Mouse (Mus musculus): ENCODE measurements around the gene Zfp747. TPM values are rescaled to one million over a fixed set of nuclear protein-coding genes. Genes with fewer than 3 reads are reported as not detected.
"Not testable (repeated sequence)": the region's sequence is repeated elsewhere in the genome, so short reads cannot be mapped to it uniquely, and the experiment has no call there.

The Zfp747 gene
- polyA plus RNA-seq, 1 experiment from 2014 or later: 10.1 TPM

DNA sequence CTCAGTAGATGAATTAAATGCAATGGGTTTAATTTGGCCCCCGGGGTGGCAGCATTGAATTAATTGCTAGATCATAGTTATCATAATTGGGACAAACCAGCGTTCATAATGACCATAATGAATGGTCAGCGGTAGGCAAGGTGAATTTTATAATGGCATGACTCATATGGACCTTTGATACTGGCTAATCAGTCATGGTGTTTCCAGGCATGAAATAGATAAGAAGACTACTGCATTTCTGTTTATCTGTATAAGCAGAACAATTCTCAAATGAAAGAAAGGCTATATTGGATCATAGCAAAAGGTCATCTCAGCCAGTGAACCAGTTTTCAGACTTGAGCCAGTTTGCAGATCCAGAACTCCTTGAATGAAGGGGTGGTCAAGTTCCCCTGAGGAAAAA lies 24.5 kb upstream of the Zfp747 start:
- Histone ChIP-seq H3K4me1 (ENCODE audit: control insufficient read depth, insufficient read depth, low read length) (no peaks in the 10 kb centered on the region), H3K9me3 (replicated peaks; ENCODE audit: control insufficient read depth, low read length, poor library complexity, severe bottlenecking) (no peaks in the 10 kb centered on the region), H3K4me3 (ENCODE audit: low read depth, low read length) (no peak overlapping the region), H3K27me3 (ENCODE audit: control insufficient read depth, insufficient read depth, low read depth, low read length) (no peaks in the 10 kb centered on the region), H3K9ac (ENCODE audit: low read depth, low read length) (no peak overlapping the region), H3K4me2 (ENCODE audit: low read length) (no peak overlapping the region), H3K27ac (ENCODE audit: low read length) (no peak overlapping the region), H3K36me3 (ENCODE audit: control insufficient read depth, insufficient read depth, low read length) (no peaks in the 10 kb centered on the region)
- no peak for ATAC-seq
- WGBS: 62% methylated on average over 3 of the region's 3 CpGs

DNA sequence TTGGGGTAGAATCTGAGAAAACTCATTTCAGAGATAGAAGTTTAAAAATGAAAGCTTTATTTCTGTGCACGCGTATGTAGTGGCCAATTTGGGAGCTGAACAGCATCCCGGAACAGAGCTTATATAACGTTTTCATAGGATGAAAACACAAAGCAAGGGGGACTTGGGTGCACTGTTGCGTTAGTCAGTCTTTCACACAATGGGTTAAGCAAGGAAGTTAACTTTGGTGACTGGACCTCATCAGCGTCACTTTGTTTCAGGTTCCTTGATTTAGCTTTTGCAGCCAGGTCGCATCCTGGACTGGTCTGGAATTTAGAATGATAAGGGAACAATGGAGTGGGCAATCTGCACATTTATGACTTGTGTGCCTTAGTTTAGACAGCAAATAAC lies 18.1 kb upstream of the Zfp747 start:
- Histone ChIP-seq H3K4me2 (ENCODE audit: low read length) (peak overlapping the region; percentile 75), H3K36me3 (ENCODE audit: control insufficient read depth, insufficient read depth, low read length) (peaks cover 3% of the 10 kb centered on the region; the same call in 1 of the 2 replicates), H3K4me1 (ENCODE audit: control insufficient read depth, insufficient read depth, low read length) (peaks cover 13% of the 10 kb centered on the region), H3K4me3 (ENCODE audit: low read depth, low read length) (peak overlapping the region; percentile 72), H3K27me3 (ENCODE audit: control insufficient read depth, insufficient read depth, low read depth, low read length) (no peaks in the 10 kb centered on the region), H3K9me3 (replicated peaks; ENCODE audit: control insufficient read depth, low read length, poor library complexity, severe bottlenecking) (no peaks in the 10 kb centered on the region), H3K27ac (ENCODE audit: low read length) (peak overlapping the region; percentile 90), H3K9ac (ENCODE audit: low read depth, low read length) (peak overlapping the region; percentile 64)
- WGBS: 24% methylated on average over 7 of the region's 7 CpGs
- peak; percentile 33; the same call in 1 of the 2 replicates for ATAC-seq

DNA sequence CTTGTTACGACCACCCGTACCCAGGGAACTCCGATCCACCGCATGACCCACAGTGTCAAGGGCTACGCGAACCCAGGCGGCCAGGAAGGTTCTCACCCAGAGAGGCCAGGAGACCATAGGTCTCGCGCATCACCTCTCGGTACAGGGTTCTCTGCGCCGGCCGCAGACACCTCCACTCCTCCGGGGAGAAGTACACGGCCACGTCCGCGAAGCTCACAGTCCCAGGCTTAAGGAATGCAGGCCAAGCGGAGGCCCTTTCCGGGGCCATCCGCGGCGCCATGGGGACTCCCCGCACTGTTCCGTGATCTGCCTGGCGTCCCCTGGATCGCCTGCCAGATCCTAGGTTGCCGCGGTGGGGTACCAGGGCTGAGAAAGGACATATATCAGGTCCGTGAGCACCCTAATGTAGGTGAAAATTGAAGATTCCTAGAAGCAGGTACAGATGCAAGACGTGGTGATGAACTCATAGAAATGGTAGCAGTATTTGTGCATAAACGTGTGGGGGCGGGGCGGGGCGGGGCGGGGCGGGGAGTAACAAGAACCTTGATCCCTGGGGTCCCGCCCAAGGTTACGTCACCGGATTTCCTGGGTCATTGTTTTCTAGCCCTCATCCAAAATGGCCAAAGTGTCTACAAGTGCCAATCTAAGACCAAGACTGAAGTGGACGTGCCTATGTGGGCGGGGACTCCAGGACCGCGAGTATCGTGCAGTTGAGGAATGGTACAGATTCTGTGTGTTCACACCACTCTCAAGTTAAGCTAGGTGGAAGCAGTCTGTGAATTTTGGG lies 17.5 kb upstream of the Zfp747 start, which contains the start of gene E430018J23Rik:
E430018J23Rik (minus strand) TSS at position 473 of the 787 bp plus-strand sequence.
- Histone ChIP-seq H3K9ac (ENCODE audit: low read depth, low read length) (peak within 1 kb of the TSS; percentile 95), H3K9me3 (replicated peaks; ENCODE audit: control insufficient read depth, low read length, poor library complexity, severe bottlenecking) (no peaks in the 10 kb centered on the region), H3K4me2 (ENCODE audit: low read length) (peak within 1 kb of the TSS; percentile 75), H3K36me3 (ENCODE audit: control insufficient read depth, insufficient read depth, low read length) (peaks cover 3% of the 10 kb centered on the region; the same call in 1 of the 2 replicates), H3K27me3 (ENCODE audit: control insufficient read depth, insufficient read depth, low read depth, low read length) (no peaks in the 10 kb centered on the region), H3K4me1 (ENCODE audit: control insufficient read depth, insufficient read depth, low read length) (peaks cover 13% of the 10 kb centered on the region), H3K27ac (ENCODE audit: low read length) (peak within 1 kb of the TSS; percentile 90), H3K4me3 (ENCODE audit: low read depth, low read length) (peak within 1 kb of the TSS; percentile 72)
- WGBS: under 1% methylated on average over 43 of the region's 45 CpGs
- ATAC-seq: peak; percentile 95

DNA sequence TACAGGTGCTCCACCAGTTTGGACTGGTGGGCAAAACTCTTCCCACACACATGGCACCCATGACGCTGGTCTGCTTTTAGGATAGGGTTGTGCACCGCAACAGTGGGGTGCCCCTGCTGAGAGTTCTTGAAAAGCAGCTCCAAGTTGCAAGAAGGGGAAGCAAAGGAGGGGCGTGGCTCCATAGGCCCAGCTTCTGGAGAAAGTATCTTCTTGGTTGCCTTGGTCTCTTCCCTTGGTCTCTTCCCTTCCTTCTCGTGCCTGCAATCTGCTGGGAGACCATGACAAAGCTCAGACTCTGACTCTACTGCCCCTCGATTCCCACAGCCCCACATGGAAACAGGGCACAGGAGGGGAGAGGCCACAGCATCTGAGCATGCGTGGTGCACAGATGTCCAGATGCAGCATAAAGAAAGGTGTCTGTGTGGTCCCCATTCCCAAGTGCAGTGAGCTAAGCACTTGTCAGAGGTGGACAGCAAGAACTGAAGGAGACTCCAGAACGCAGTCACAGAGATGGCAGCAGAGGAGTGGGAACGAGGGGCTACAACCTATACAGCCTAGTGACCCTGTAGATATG lies 16.5 kb upstream of the Zfp747 start:
- Histone ChIP-seq H3K4me2 (ENCODE audit: low read length) (peak overlapping the region; percentile 75), H3K9ac (ENCODE audit: low read depth, low read length) (peak overlapping the region; percentile 95; the same call in 1 of the 2 replicates), H3K9me3 (replicated peaks; ENCODE audit: control insufficient read depth, low read length, poor library complexity, severe bottlenecking) (no peaks in the 10 kb centered on the region), H3K36me3 (ENCODE audit: control insufficient read depth, insufficient read depth, low read length) (peaks cover 3% of the 10 kb centered on the region; the same call in 1 of the 2 replicates), H3K27ac (ENCODE audit: low read length) (no peak overlapping the region), H3K4me3 (ENCODE audit: low read depth, low read length) (peak overlapping the region; percentile 72), H3K4me1 (ENCODE audit: control insufficient read depth, insufficient read depth, low read length) (peaks cover 13% of the 10 kb centered on the region), H3K27me3 (ENCODE audit: control insufficient read depth, insufficient read depth, low read depth, low read length) (no peaks in the 10 kb centered on the region)
- WGBS: 81% methylated on average over 8 of the region's 8 CpGs
- ATAC-seq: no peak

DNA sequence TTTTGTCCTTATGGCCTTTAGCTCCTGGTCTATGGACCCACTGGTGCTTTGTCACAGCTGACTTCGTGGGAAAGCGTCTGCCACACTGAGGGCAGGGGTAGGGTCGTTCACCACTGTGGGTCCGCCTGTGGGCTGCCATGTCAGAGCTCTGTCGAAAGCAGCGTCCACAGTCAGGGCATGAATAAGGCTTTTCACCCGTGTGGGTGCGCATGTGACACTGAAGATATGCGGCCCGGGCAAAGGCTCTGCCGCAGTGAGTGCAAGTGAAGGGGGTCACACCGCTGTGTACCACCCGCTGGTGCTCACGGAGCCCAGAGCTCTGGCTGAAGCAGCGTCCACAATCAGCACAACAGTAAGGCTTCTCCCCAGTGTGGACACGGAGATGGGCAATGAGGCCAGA lies 15.7 kb upstream of the Zfp747 start:
- H3K4me3 ChIP-seq (ENCODE audit: low read depth, low read length): no peak overlapping the region

DNA sequence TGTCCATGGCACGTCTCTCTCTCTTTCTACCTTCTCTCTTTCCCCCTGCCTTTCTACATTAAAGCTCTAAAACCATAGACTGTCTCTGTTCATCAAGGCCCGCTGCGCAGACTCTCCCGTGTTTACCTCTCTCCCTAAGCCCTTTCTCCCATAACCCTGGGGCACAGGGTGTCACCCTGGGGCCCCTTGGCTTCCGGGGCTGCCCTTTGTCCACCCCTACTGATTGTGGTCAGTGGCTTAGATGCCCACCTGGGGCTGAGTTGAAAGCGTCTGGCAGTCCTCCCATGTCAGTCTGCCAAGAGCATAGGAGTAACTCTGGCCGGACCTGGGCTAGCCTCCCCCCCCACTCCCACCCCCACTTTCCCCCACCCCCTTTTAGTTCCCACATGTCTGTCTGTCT lies 14.5 kb upstream of the Zfp747 start:
- H3K9ac ChIP-seq (ENCODE audit: low read depth, low read length): no peak overlapping the region
- H3K9me3 ChIP-seq (replicated peaks; ENCODE audit: control insufficient read depth, low read length, poor library complexity, severe bottlenecking): no peaks in the 10 kb centered on the region
- no peak for ATAC-seq
- no peaks in the 10 kb centered on the region for H3K27me3 ChIP-seq (ENCODE audit: control insufficient read depth, insufficient read depth, low read depth, low read length)
- no peak overlapping the region for H3K27ac ChIP-seq (ENCODE audit: low read length)
- 72% methylated on average over 7 of the region's 7 CpGs for WGBS
- no peak overlapping the region for H3K4me2 ChIP-seq (ENCODE audit: low read length)
- H3K36me3 ChIP-seq (ENCODE audit: control insufficient read depth, insufficient read depth, low read length): peaks cover 3% of the 10 kb centered on the region; the same call in 1 of the 2 replicates
- H3K4me3 ChIP-seq (ENCODE audit: low read depth, low read length): no peak overlapping the region
- peaks cover 17% of the 10 kb centered on the region for H3K4me1 ChIP-seq (ENCODE audit: control insufficient read depth, insufficient read depth, low read length)

More for the DNA sequence above, 15.7 kb upstream of the Zfp747 start:
- no peak overlapping the region for H3K4me2 ChIP-seq (ENCODE audit: low read length)
- H3K9me3 ChIP-seq (replicated peaks; ENCODE audit: control insufficient read depth, low read length, poor library complexity, severe bottlenecking): no peaks in the 10 kb centered on the region
- no peak for ATAC-seq
- H3K4me1 ChIP-seq (ENCODE audit: control insufficient read depth, insufficient read depth, low read length): peaks cover 15% of the 10 kb centered on the region
- H3K27ac ChIP-seq (ENCODE audit: low read length): no peak overlapping the region
- peaks cover 3% of the 10 kb centered on the region; the same call in 1 of the 2 replicates for H3K36me3 ChIP-seq (ENCODE audit: control insufficient read depth, insufficient read depth, low read length)
- no peaks in the 10 kb centered on the region for H3K27me3 ChIP-seq (ENCODE audit: control insufficient read depth, insufficient read depth, low read depth, low read length)
- 96% methylated on average over 16 of the region's 16 CpGs for WGBS
- H3K9ac ChIP-seq (ENCODE audit: low read depth, low read length): no peak overlapping the region

DNA sequence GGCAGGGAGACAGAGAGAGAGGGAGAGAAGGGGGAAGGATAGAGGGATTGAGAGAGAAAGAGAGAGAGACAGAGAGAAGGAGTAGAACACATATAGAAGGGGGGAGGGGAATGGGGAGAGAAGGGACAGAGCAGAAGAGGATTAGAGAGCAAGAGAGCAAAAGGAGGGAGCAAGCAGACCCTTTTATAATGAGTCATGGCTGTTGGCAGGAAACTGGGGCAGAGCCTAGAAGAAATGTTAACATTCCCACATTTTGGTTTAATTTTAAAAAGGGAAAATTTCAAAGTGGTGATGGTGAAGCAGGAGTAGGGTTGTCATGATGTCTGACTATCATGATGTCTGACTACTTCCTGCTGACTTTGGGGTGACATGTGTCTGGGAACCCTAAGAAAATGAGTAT lies 12.4 kb upstream of the Zfp747 start:
- peaks cover 11% of the 10 kb centered on the region for H3K4me1 ChIP-seq (ENCODE audit: control insufficient read depth, insufficient read depth, low read length)
- not testable (repeated sequence) for H3K27me3 ChIP-seq (ENCODE audit: control insufficient read depth, insufficient read depth, low read depth, low read length)

DNA sequence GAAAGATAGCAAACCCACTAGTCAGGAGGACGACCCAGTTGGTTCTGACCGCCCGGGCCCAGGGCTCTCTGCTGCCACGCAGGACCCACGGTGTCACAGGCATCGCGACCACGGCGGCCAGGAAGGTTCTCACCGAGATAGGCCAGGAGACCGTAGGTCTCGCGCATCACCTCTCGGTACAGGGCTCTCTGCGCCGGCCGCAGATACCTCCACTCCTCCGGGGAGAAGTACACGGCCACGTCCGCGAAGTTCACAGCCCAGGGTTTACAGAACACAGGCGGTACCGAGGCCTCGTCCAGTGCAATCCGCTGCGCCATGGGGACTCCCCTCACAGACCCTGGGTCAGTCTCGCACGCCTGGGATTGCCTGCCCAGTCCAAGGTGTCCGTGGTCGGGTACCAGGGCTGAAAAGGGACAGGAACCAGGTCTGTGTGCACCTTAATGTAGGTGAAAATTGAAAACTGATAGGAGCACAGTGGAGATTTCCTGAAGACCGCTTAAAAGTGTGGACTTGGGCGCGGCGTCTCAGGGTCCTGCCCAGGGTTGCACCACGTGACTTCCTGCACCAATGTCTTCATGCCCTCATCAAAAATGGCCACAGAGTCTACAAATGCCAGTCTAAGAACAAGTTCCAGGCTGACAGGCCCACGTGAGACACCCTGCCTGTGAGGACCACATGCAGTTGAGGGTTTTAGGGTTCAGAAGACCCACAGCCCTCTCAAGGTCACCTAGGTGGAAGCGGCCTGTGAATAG lies 11.0 kb upstream of the Zfp747 start, which contains the start of gene 9130019O22Rik:
9130019O22Rik (minus strand) TSS at position 526 of the 752 bp plus-strand sequence.
- peak within 1 kb of the TSS; percentile 15 for H3K27ac ChIP-seq (ENCODE audit: low read length)
- no peaks in the 10 kb centered on the region for H3K27me3 ChIP-seq (ENCODE audit: control insufficient read depth, insufficient read depth, low read depth, low read length)
- peaks cover 4% of the 10 kb centered on the region; the same call in 1 of the 2 replicates for H3K4me1 ChIP-seq (ENCODE audit: control insufficient read depth, insufficient read depth, low read length)
- peak; percentile 85 for ATAC-seq
- no peaks in the 10 kb centered on the region for H3K9me3 ChIP-seq (replicated peaks; ENCODE audit: control insufficient read depth, low read length, poor library complexity, severe bottlenecking)
- H3K4me3 ChIP-seq (ENCODE audit: low read depth, low read length): peak within 1 kb of the TSS; percentile 57
- WGBS: 15% methylated on average over 38 of the region's 38 CpGs
- peak within 1 kb of the TSS; percentile 76 for H3K9ac ChIP-seq (ENCODE audit: low read depth, low read length)
- H3K4me2 ChIP-seq (ENCODE audit: low read length): peak within 1 kb of the TSS; percentile 70
- peaks cover 3% of the 10 kb centered on the region; the same call in 1 of the 2 replicates for H3K36me3 ChIP-seq (ENCODE audit: control insufficient read depth, insufficient read depth, low read length)

More for the DNA sequence above, 12.4 kb upstream of the Zfp747 start:
- ATAC-seq; H3K9ac ChIP-seq (ENCODE audit: low read depth, low read length); H3K4me2 ChIP-seq (ENCODE audit: low read length); H3K36me3 ChIP-seq (ENCODE audit: control insufficient read depth, insufficient read depth, low read length); H3K4me3 ChIP-seq (ENCODE audit: low read depth, low read length); H3K9me3 ChIP-seq (replicated peaks; ENCODE audit: control insufficient read depth, low read length, poor library complexity, severe bottlenecking); H3K27ac ChIP-seq (ENCODE audit: low read length): not testable (repeated sequence)
